Comparison of ENCODE assay signal across 8 mouse cellular contexts in genomic region chr12:77000705-77001284, GRCm38 (mm10). TPM values are rescaled to one million over a fixed set of nuclear protein-coding genes. Genes with fewer than 3 reads are reported as not detected.
DNase-seq lines count a peak whose midpoint lies in the region; ATAC-seq and TF ChIP-seq lines count a peak whose summit lies in the region.

No protein-coding gene starts in this region.

- peak; percentile 74 for ATAC-seq in forebrain, embryonic 11.5 days (replicated peaks; ENCODE audit: low FRiP score)
- ATAC-seq in intestine, embryonic 15.5 days = peak; percentile 45; the same call in 1 of the 2 replicates

- H3K4me1 ChIP-seq in forebrain, embryonic 11.5 days (replicated peaks; ENCODE audit: control insufficient read depth, insufficient read depth, low read length) = peaks cover 1% of the 10 kb centered on the region; the same call in 1 of the 2 replicates
- H3K4me1 ChIP-seq in intestine, embryonic 15.5 days (replicated peaks) = no peaks in the 10 kb centered on the region
- H3K4me1 ChIP-seq in lung, adult 2 months (ENCODE audit: control insufficient read depth, insufficient read depth, low read length) = no peaks in the 10 kb centered on the region; the same call in 1 of the 2 replicates

- no peak overlapping the region for H3K4me3 ChIP-seq in forebrain, embryonic 11.5 days (ENCODE audit: low read depth, low read length)
- no peak overlapping the region for H3K4me3 ChIP-seq in intestine, embryonic 15.5 days (replicated peaks)
- H3K4me3 ChIP-seq in lung, adult 2 months (replicated peaks; ENCODE audit: extremely low read depth, low read depth, low read length) = no peak overlapping the region

- 8% methylated on average over 6 of the region's 6 CpGs for WGBS in forebrain, embryonic 11.5 days
- WGBS in intestine, embryonic 15.5 days = 27% methylated on average over 6 of the region's 6 CpGs
- 33% methylated on average over 6 of the region's 6 CpGs for WGBS in lung, adult 2 months

- no peaks in the 10 kb centered on the region for H3K27me3 ChIP-seq in forebrain, embryonic 11.5 days (ENCODE audit: control insufficient read depth, insufficient read depth, low read length)
- H3K27me3 ChIP-seq in intestine, embryonic 15.5 days (replicated peaks) = no peaks in the 10 kb centered on the region

- no peak overlapping the region for H3K4me2 ChIP-seq in forebrain, embryonic 11.5 days (ENCODE audit: low read depth, low read length, severe bottlenecking)
- no peak overlapping the region for H3K4me2 ChIP-seq in intestine, embryonic 15.5 days (replicated peaks)

- intact Hi-C loops in left cerebral cortex, postnatal 14 days (cut with DNase I) = loop anchor here (2.0 to 10.0 kb wide), 4 partner anchors 568 to 1094 kb away; no protein-coding TSS in a partner anchor

- no peaks in the 10 kb centered on the region for H3K36me3 ChIP-seq in forebrain, embryonic 11.5 days (ENCODE audit: control insufficient read depth, insufficient read depth, low read length)
- no peaks in the 10 kb centered on the region for H3K36me3 ChIP-seq in intestine, embryonic 15.5 days

- H3K27ac ChIP-seq in forebrain, embryonic 11.5 days (ENCODE audit: low read depth, low read length) = no peak overlapping the region
- H3K27ac ChIP-seq in intestine, embryonic 15.5 days = no peak overlapping the region

- peak; percentile 13; the same call in 1 of the 2 replicates for TF ChIP-seq CTCF in lung, adult 2 months (IDR thresholded peaks at IDR 0.05; ENCODE audit: insufficient read depth, low read length)

- no peak for TF ChIP-seq POLR2A in lung, adult 2 months (IDR thresholded peaks at IDR 0.05; ENCODE audit: borderline replicate concordance, extremely low read depth, low read depth, low read length)

- H3K9me3 ChIP-seq in forebrain, embryonic 11.5 days (ENCODE audit: control insufficient read depth, low read length) = no peaks in the 10 kb centered on the region
- no peaks in the 10 kb centered on the region for H3K9me3 ChIP-seq in intestine, embryonic 15.5 days

- H3K9ac ChIP-seq in forebrain, embryonic 11.5 days (ENCODE audit: low read length) = no peak overlapping the region
- no peak overlapping the region for H3K9ac ChIP-seq in intestine, embryonic 15.5 days

- DNase-seq in 3T3-L1 (ENCODE audit: low read depth, low spot score) = peak; percentile 87
- peak; percentile 77 for DNase-seq in adrenal gland, postnatal 14 days
- peak; percentile 64 for DNase-seq in forebrain, embryonic 11.5 days (ENCODE audit: low spot score)
- DNase-seq in lung, adult 2 months = peak; percentile 34
- DNase-seq in ovary, postnatal 14 days (ENCODE audit: low spot score) = peak; percentile 30
- no peak for DNase-seq in right cerebral cortex, postnatal 14 days
- no peak for DNase-seq in left cerebral cortex, postnatal 14 days (ENCODE audit: low spot score in 2 of 2)

RNA-seq across cellular contexts. Expression of gene Max, which starts 38.8 kb away (rescaled TPM):
- 59.9 and 83.1 TPM in 2 replicates for total RNA-seq in adrenal gland, postnatal 14 days (2021)
- polyA plus RNA-seq in forebrain, embryonic 11.5 days (2014; fragmentation: Nextera tagmentation; extraction: Ambion mirVana) = 19.4 and 21.5 TPM in 2 replicates
- 13.0 and 13.1 TPM in 2 replicates for polyA plus RNA-seq in intestine, embryonic 15.5 days (2015; fragmentation: Nextera tagmentation; extraction: Ambion mirVana)
- 35.1 and 37.7 TPM in 2 replicates for polyA plus RNA-seq in lung, adult 2 months (2012; rRNA removed)
- total RNA-seq in left cerebral cortex, postnatal 14 days (2021) = 10 to 100 TPM; 81.5 to 84.4 TPM

Comparison
In these comparisons a context has a peak if more than half of its experiments do, and no peak if none do; other contexts are left out.
1. DNase-seq: peak in 3T3-L1 (single experiment), adrenal gland, postnatal 14 days (single experiment), forebrain, embryonic 11.5 days (single experiment), lung, adult 2 months (single experiment) and ovary, postnatal 14 days (single experiment); none in right cerebral cortex, postnatal 14 days (single experiment) and left cerebral cortex, postnatal 14 days (0 of 2).